Mouse (Mus musculus): ENCODE results near the gene Nt5c.

- TF ChIP-seq CTCF (IDR thresholded peaks at IDR 0.05; ENCODE audit: extremely low read depth, insufficient read length, insufficient replicate concordance, low read depth, low read length): no peak
- TF ChIP-seq POLR2A (IDR thresholded peaks at IDR 0.05; ENCODE audit: low read depth, low read length): no peak
Measured at GRCm38 (mm10) chr11:115492387-115492786, 725 bp upstream of the Nt5c start.
